Mouse (Mus musculus): ENCODE results near the gene Nsmce1. TPM values are rescaled to one million over a fixed set of nuclear protein-coding genes. Genes with fewer than 3 reads are reported as not detected.
"Not testable (repeated sequence)": the region's sequence is repeated elsewhere in the genome, so short reads cannot be mapped to it uniquely, and the experiment has no call there.

Gene Nsmce1
- total RNA-seq, 2 experiments from 2014 or later = 10.8 to 11.1 TPM

DNA sequence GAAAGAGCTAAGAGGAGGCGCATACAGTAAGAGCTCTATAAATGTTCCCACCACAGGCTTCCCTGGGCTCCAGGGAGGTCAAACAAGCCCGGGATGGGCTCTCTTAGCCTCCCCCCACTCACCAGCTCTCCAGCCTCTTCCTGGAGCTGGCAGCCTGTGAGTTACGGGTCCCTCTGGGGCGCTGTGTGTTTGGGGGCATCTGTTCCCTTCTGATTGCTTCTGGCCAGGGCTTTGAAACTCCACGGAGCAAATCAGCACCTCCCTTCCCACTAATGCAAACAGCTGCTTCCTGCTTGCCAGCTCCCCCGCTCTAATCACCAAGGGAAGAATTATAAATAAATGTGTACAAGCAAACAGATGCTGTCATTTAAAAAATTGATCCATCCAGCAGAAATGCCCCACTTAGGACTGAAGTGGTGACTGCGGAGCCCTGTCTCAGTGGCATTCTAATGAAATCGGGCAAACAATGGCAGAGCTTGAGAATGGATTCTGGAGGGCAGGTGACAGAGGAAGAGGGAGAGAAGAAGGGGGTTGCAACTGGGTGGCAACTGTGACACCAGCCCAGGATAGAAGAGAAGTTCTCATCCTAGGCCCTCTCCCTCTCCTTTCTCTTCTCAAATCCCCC is 56.6 kb downstream of the Nsmce1 start:
- no peak for DNase-seq (ENCODE audit: low spot score)

DNA sequence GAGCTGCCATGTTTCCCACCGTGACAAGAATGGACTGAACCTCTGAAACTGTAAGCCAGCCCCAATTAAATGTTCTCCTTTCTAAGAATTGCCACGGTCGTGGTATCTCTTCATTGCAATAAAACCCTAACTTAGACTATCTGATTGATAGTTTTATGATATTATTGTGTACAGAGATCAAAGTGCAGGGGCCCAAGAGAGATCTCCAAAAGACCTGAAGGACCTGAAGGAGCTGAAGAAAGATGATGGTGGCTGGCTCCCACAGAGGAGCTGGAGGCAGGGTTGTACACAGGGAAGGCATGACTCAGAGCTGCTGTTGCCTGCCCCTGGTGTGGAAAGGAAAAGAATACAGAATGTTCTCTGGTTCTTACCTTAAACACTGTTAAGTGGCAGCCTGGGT is 57.5 kb downstream of the Nsmce1 start:
- no peak for DNase-seq (ENCODE audit: low spot score)

DNA sequence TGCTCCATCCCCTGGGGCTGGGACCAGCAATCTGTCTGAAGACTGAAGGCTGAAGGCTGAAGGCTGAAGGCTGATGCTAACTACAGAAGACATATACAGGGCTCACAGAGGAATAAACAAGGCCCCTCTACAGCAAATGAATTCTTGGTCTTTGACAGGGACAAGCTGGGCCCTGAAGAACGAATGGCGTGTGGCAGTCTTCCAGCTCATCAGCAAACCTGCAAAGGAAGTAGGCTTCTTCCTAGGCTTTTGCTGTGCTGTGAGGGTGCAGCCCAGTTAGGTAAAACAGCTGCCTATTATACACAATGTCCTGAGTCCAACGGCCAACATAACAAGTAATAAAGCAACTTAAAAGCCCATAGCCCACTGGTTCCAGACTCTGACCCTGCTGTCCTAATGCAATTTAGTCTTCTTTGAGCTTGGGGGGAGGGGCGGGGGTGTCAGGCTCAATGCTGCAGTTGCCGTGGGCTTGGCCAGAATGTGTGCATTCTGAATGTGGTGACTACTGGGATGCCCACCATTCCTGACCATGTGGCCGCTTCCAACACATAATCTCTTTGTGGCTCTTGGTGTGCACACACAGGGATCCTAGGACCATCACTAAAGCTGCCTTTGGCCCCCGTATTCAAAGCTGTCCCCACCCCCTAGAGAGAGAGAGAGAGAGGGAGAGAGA is 61.1 kb downstream of the Nsmce1 start:
- DNase-seq (ENCODE audit: low spot score) = no peak

DNA sequence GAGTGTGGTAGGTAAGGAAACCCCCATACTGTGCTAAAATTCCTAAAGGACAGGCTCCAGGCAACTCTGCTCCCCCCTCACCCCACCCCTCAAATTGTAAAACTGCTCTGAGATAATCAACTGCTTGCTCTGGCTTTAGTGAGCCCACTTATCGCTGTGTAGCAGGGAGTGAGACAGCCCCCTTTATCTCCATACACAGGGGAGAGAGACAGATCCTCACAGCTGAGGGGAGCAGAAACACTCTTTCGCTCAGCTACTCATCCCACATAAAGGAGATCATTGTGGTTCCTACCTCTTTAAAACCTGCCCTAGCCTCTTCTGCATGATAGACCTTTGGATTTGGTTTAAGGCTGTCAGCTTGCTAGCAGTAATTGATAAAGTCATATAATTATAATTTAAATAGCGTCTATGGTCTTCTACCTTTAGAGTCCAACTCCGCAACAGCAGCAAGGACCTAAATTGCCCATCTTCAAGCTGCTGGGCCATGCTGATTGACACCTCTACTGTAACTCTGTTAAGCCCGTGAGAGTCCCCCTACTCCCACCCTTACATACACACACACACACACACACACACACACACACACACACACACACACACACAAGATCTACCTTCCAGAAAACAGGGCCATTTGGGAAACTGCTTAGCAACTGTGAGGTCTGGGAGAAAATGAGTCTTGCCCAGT is 62.4 kb downstream of the Nsmce1 start:
- DNase-seq (ENCODE audit: low spot score) = not testable (repeated sequence)

DNA sequence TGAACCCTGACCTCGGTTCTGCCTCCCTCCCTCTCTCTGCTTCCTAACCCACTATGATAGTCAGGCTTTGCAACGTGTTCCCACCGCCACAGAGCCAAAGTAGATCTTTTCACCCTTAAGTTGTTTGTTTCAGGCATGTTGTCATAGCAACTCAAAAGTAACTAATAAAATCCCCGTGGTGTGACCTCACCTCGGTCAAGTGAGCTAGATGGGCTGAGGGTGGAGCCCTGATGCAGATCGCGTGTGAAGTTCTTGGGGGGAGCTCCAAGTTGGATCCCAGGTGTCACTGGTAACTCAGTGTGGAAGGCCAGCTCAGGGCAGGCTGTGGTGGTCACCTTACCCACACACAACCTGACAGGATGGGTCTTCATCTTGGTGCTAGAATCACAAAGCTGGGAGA is 63.0 kb downstream of the Nsmce1 start:
- no peak for DNase-seq (ENCODE audit: low spot score)

DNA sequence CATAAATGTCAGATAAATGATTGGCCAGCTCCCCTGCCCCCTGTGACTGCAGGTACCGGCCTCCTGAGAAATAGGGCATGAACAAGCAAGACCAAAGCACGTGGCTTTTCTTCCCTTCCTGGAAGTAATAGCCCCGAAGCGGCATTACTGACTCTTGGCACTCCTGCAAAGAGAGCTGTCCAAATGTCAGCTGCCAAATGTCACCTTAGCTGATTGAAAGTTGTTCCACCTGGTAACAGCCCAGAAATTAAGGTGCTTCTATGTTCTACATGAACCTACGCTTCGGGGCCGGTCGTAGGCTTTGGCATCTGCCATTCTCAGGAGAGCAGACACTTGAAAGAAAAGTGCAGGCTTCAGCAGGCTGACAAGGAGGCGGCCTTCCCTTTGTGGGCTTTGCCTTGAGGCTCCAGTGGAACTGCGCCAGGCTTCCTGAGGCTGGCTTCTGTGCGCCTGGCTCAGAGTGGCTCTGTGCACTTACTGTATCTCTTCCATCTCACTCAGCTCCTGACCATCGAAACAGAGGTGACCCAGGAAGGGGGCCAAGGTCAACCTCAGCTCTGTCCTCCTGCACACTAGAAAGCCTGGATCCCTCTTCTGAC is 63.8 kb downstream of the Nsmce1 start:
- DNase-seq (ENCODE audit: low spot score) = peak; percentile 7

DNA sequence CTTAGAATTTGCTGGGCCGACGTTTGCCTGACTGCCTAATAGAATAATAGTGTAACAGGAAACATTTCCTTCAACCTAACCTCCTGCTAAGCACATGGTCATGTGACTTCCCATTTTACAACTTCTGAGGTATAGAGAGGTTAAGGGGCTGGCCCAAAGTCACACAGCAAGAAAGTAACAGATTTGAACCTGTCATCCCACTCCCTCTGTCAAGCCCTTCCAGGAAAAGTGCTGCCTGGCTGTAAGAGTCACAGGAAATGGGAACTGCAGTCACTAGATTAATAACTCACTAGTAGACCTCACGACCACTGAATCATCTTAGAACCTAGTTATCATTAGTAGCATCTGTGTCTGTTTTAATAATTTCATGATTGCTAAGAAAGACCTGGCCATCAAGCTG is 68.3 kb downstream of the Nsmce1 start:
- no peak for DNase-seq (ENCODE audit: low spot score)

DNA sequence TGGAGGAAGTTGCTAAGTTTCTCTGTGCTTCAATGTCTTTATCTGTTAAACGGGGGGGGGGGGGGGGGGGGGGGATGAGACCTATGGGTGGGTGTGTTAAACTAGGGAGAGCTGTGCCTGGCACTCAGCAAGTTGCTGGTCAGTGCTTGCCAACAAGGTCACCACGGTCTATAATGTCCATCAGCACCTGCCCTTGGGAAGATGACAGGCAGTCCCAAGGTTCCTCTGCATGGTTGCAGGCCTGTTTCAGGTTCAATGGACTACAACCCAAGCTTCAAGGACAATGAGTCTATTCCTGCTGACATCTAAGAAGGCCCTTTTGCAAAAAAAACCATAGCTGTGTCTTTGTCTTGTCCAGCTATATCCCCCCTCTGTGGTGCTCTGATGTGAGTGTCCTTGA is 69.5 kb downstream of the Nsmce1 start:
- no peak for DNase-seq (ENCODE audit: low spot score)

DNA sequence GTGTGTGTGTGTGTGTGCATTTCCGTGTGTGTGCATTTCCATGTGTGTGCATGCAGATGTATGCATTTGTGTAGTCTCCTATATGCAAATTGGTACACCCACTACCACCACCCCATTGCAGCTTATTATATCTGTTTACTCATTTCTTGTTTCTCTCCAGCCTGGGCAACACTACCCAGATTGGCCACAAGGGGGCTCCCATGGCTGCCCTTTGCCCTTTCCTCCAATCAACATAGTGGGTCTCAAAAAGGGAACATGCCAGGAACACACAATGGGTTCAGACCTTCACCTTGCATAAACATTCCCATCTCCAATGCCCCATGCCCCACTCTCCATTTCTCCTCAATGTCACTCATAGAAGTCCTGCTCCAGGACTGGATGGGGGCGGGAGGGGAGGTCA is 71.2 kb downstream of the Nsmce1 start:
- peak; percentile 18 for DNase-seq (ENCODE audit: low spot score)

DNA sequence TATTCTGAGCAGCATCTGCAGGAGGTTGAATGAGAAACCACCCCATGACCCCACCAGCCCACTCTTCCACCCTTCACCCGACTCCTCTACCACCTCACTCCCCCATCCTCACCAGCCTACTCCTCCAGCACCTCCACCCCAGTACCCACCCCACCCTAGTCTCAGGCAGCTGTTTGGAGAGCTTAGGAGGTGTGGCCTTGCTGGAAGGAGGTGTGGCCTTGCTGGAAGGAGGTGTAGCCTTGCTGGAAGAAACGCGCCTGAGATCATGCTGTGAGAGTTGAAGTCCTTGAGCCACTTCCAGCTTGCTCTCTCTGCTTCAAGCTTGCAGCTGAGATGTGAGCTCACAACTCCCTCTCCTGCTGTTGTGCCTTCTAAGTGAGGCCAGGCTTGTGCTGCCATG is 73.0 kb downstream of the Nsmce1 start:
- no peak for DNase-seq (ENCODE audit: low spot score)

Other genes starting within 250 kb of the Nsmce1 start
- gene Kdm8, start 46.9 kb downstream of the Nsmce1 start, total RNA-seq (2021) = 1 to 10 TPM; 6.2 to 7.9 TPM
- 1 to 10 TPM; 4.7 to 5.2 TPM for gene Il4ra, start 60.5 kb upstream of the Nsmce1 start, total RNA-seq (2021)
- under 1 TPM in 1 of 2 experiments, not detected in 1; 0.09 TPM for gene Il21r, start 111.8 kb upstream of the Nsmce1 start, total RNA-seq (2021)
- 10 to 100 TPM; 27.9 to 32.2 TPM for gene Gtf3c1, start 216.2 kb upstream of the Nsmce1 start, total RNA-seq (2021)
- 1 to 10 TPM; 7.0 to 7.1 TPM for gene D430042O09Rik, start 216.3 kb upstream of the Nsmce1 start, total RNA-seq (2021)

All from gastrocnemius, adult 18-20 months (tissue).